Mouse (Mus musculus): ENCODE data around the gene Pfn1.

GRCm38 (mm10) chr11:70645461-70646258 is 8.8 kb downstream of the Pfn1 start:
- TF ChIP-seq E2F4 (IDR thresholded peaks at IDR 0.05; ENCODE audit: insufficient read depth), result no peak
- no peak for TF ChIP-seq MAX (IDR thresholded peaks at IDR 0.05; ENCODE audit: low read depth)
- TF ChIP-seq REST (IDR thresholded peaks at IDR 0.05; ENCODE audit: insufficient read depth, insufficient read length), result no peak
- TF ChIP-seq USF1 (IDR thresholded peaks at IDR 0.05; ENCODE audit: low read depth), result no peak
- TF ChIP-seq SRF (IDR thresholded peaks at IDR 0.05; ENCODE audit: control insufficient read depth, insufficient read length, low read depth), result no peak
- TF ChIP-seq MYOG (IDR thresholded peaks at IDR 0.05; ENCODE audit: control insufficient read depth in 1 of 3, insufficient read depth in 1 of 3, insufficient read length in 2 of 3, low read depth in 2 of 3), result no peak
- TF ChIP-seq POLR2A (IDR thresholded peaks at IDR 0.05; ENCODE audit: insufficient read length, low read depth), result no peak
- no peak for TF ChIP-seq POLR2AphosphoS2 (IDR thresholded peaks at IDR 0.05; ENCODE audit: insufficient read length, low read depth)

Measured in myocyte (in vitro differentiated cells).